Mouse (Mus musculus) cerebellum, adult 2 months (tissue): ENCODE measurements around the gene Adh4.

ENCODE experiments used
- CTCF ChIP-seq: fragments of 200-500 bp; IDR thresholded peaks from 2 replicates; pipeline ENCODE4 v1.5.1; 2011; ENCODE audit warnings: low read depth, mild to moderate bottlenecking, control low read depth, low read length, moderate library complexity, borderline replicate concordance; ENCODE audit not compliant: insufficient read depth
- POLR2A ChIP-seq: fragments of 200-500 bp; IDR thresholded peaks from 2 replicates; pipeline ENCODE4 v1.6.1; 2011; ENCODE audit warnings: low read length, control low read depth, borderline replicate concordance; ENCODE audit not compliant: insufficient read depth

DNA sequence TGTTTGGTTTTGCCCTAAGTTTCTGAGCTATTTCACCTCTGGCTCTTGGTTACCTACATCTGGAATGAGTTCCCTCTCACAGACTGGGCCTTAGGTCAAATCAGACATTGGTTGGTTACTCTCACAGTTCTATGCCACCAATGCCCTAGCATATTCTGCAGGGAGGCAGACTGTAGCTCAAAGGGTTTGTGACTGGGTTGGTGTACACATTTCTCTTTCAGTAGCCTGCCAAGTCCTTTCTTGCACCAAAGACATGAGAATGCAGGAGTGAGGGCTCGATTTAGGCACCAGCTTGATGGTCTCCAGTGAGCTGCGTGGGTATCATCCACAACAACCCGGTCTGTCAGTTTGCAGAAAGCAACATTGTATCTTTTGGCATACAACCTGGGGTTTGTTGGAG is 10.4 kb upstream of the Adh4 start:
- TF ChIP-seq POLR2A (no peak), CTCF (no peak)
